Mouse (Mus musculus): ENCODE data around the gene Gabrp.

DNA sequence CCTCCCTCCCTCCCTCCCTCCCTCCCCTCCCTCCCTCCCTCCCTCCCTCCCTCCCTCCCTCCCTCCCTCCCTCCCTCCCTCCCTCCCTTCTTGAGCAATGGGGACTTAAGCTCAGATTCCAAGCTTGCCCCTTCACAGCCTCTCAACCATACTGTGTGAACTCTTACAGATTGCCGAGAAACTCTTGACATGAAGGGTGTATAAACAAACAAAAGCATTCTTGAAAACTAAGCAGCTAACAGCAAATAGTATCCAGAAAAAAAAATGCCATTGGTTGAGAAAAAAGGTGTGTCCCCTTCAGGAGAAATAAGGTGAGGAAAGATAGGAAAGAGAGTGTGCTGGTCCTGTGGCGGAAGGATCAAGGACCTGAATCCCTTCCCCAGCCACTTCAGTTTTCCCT is 24.4 kb upstream of the Gabrp start:
- TF ChIP-seq PAX5 (IDR thresholded peaks at IDR 0.05; ENCODE audit: low read length) (no peak), EP300 (IDR thresholded peaks at IDR 0.05; ENCODE audit: low read length) (no peak), MAFK (IDR thresholded peaks at IDR 0.05; ENCODE audit: insufficient replicate concordance, low read length) (no peak), CHD2 (IDR thresholded peaks at IDR 0.05; ENCODE audit: low read length) (no peak), CTCF (conservative IDR thresholded peaks at IDR 0.05 in 1 of 2, IDR thresholded peaks at IDR 0.05 in 1 of 2; ENCODE audit: low read depth in 2 of 2, low read length in 2 of 2) (no peak), USF1 (IDR thresholded peaks at IDR 0.05; ENCODE audit: low read depth, low read length) (no peak), JUND (conservative IDR thresholded peaks at IDR 0.05; ENCODE audit: low read depth, low read length) (no peak), POLR2AphosphoS2 (IDR thresholded peaks at IDR 0.05; ENCODE audit: low read depth, low read length) (no peak)
